Mouse (Mus musculus) bone marrow, adult 2 months (tissue): ENCODE data around the gene Ntrk3. TPM values are rescaled to one million over a fixed set of nuclear protein-coding genes. Genes with fewer than 3 reads are reported as not detected.

Source experiments
- H3K27ac ChIP-seq: fragments of 200-500 bp; 2 replicates; pipeline ENCODE4 v1.5.1; 2012; ENCODE audit warnings: low read depth, mild to moderate bottlenecking, control low read depth, inconsistent platforms, low read length; ENCODE audit not compliant: control insufficient read depth, poor library complexity, insufficient read depth
- H3K4me1 ChIP-seq: fragments of 200-500 bp; 2 replicates; pipeline ENCODE4 v1.6.1; 2011; ENCODE audit warnings: low read length; ENCODE audit not compliant: control insufficient read depth, insufficient read depth
- H3K4me3 ChIP-seq: fragments of 200-500 bp; replicated peaks from 2 replicates; pipeline ENCODE3; 2011; ENCODE audit warnings: mild to moderate bottlenecking, low read depth, low read length, control low read depth; ENCODE audit not compliant: control insufficient read depth
- CTCF ChIP-seq: fragments of 200-500 bp; IDR thresholded peaks from 2 replicates; pipeline ENCODE4 v1.5.1; 2011; ENCODE audit warnings: low read length, control low read depth; ENCODE audit not compliant: control insufficient read depth, insufficient read depth
- POLR2A ChIP-seq: fragments of 200-500 bp; IDR thresholded peaks from 2 replicates; pipeline ENCODE4 v1.6.1; 2011; ENCODE audit warnings: low read depth, mild to moderate bottlenecking, control low read depth, low read length, borderline replicate concordance; ENCODE audit not compliant: control insufficient read depth
- WGBS: fragments of 180-500 bp; shearing (Covaris S2); methylation state at CpG from one replicate; pipeline ENCODE4 v1.1.7; 2018; 5-methylcytosine and 5-hydroxymethylcytosine counted together
- polyA plus RNA-seq: library from polyadenylated mRNA; stranded (reverse); fragments of >200 nt; gene quantifications from 2 replicates; pipeline ENCODE4 v1.2.4, GENCODE M21; 2011; ENCODE audit warnings: low replicate concordance; ENCODE audit not compliant: missing spikeins, insufficient read depth, insufficient read length

Gene Ntrk3
- polyA plus RNA-seq, 1 experiment = 1.0 TPM

- Histone ChIP-seq H3K4me1 (no peaks in the 10 kb centered on the region), H3K27ac (no peak overlapping the region), H3K4me3 (no peak overlapping the region)
- WGBS = 61% methylated on average over 7 of the region's 7 CpGs
- TF ChIP-seq CTCF = no peak
- no peak for TF ChIP-seq POLR2A
These were observed 246.6 kb downstream of the Ntrk3 start for GRCm38 (mm10) chr7:78491176-78491575.

GRCm38 (mm10) chr7:78484290-78484689 is 253.5 kb downstream of the Ntrk3 start:
- no peak for TF ChIP-seq POLR2A
- TF ChIP-seq CTCF = no peak
- H3K4me3 ChIP-seq = no peak overlapping the region
- WGBS = 90% methylated on average over 2 of the region's 2 CpGs
- H3K27ac ChIP-seq = no peak overlapping the region
- H3K4me1 ChIP-seq = no peaks in the 10 kb centered on the region

GRCm38 (mm10) chr7:78483729-78484128 is 254.1 kb downstream of the Ntrk3 start:
- no peak for TF ChIP-seq CTCF
- H3K4me1 ChIP-seq = no peaks in the 10 kb centered on the region
- no peak overlapping the region for H3K27ac ChIP-seq
- WGBS = 87% methylated on average over 3 of the region's 3 CpGs
- H3K4me3 ChIP-seq = no peak overlapping the region

GRCm38 (mm10) chr7:78483061-78483460 is 254.8 kb downstream of the Ntrk3 start:
- Histone ChIP-seq H3K4me1 (no peaks in the 10 kb centered on the region), H3K4me3 (no peak overlapping the region), H3K27ac (no peak overlapping the region)
- WGBS = 79% methylated on average over 2 of the region's 2 CpGs
- TF ChIP-seq POLR2A (no peak), CTCF (no peak)

- H3K4me3 ChIP-seq = no peak overlapping the region
- TF ChIP-seq POLR2A (no peak), CTCF (no peak)
- H3K27ac ChIP-seq = no peak overlapping the region
- WGBS = 86% methylated on average over 2 of the region's 2 CpGs
- H3K4me1 ChIP-seq = no peaks in the 10 kb centered on the region
These were observed 258.9 kb downstream of the Ntrk3 start for GRCm38 (mm10) chr7:78478881-78479280.

GRCm38 (mm10) chr7:78471755-78472154 is 266.1 kb downstream of the Ntrk3 start:
- WGBS = 78% methylated on average over 4 of the region's 4 CpGs
- Histone ChIP-seq H3K27ac (no peak overlapping the region), H3K4me3 (no peak overlapping the region), H3K4me1 (no peaks in the 10 kb centered on the region)
- no peak for TF ChIP-seq CTCF
- no peak for TF ChIP-seq POLR2A

GRCm38 (mm10) chr7:78471270-78471669 is 266.5 kb downstream of the Ntrk3 start:
- H3K4me3 ChIP-seq = no peak overlapping the region
- H3K27ac ChIP-seq = no peak overlapping the region
- no peak for TF ChIP-seq POLR2A
- no peak for TF ChIP-seq CTCF
- H3K4me1 ChIP-seq = no peaks in the 10 kb centered on the region
- WGBS = 58% methylated on average over 1 of the region's 1 CpGs

- 80% methylated on average over 5 of the region's 5 CpGs for WGBS
- Histone ChIP-seq H3K27ac (no peak overlapping the region), H3K4me3 (no peak overlapping the region), H3K4me1 (no peaks in the 10 kb centered on the region)
- TF ChIP-seq POLR2A = no peak
- no peak for TF ChIP-seq CTCF
These were observed 275.2 kb downstream of the Ntrk3 start for GRCm38 (mm10) chr7:78462605-78463004.

GRCm38 (mm10) chr7:78459021-78459420 is 278.8 kb downstream of the Ntrk3 start:
- 48% methylated on average over 1 of the region's 1 CpGs for WGBS
- Histone ChIP-seq H3K27ac (no peak overlapping the region), H3K4me1 (no peaks in the 10 kb centered on the region), H3K4me3 (no peak overlapping the region)
- no peak for TF ChIP-seq CTCF
- no peak for TF ChIP-seq POLR2A
